Mouse (Mus musculus): ENCODE measurements around the gene Chd1.

DNA sequence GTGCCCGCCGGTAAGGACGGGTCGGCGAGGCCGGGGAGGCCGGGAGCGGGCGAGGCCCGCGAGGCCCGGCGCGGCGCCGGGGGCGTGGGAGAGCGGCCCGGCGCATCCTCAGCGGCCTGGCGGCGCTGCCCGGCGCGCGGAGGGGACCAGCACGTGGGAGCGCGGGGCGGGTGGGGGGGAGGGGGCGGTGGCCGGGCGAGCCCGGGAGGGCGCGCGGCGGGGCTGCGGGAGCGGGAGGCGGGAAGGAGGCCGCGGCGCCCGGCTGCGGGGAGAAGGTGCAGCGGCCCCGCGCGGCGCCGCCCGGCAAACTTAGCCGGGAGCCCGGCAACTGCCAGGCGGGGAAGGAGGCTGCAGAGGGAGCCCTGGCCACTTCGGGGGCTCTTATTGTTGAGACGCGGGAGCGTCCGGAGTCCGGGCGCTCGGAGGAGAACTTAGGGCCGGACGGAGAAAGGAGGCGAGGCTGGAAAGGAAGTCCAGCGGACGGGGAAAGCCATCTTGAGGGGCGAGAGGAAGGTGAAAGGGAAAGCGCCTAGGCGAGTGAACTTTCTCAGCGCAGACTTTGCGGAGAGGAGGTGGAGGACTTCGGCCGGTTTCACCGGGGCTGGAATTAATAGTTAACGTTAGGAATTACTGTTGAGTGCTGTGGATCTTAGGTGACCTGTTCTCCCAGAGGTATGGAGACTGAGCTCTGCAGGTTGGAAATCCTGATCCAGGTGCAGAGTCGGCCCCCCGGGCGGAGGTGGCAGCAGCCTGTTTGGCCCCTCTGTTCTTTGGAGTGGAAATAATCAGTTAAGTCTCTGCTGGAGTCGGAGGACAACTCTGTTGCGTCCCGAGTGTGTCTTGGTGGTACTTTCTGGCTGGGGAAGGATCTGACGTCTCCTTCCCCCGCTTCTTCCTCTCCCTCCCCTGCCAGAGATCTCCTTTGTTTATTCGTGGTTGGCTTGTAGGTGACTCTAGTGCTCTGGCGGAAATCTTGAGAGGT lies 827 bp downstream of the Chd1 start:
- TF ChIP-seq CTCF (IDR thresholded peaks at IDR 0.05) (peak; percentile 30; the same call in 1 of the 2 replicates), EP300 (IDR thresholded peaks at IDR 0.05) (0 out of 2 replicates have a peak, but pooled peaks have one; percentile 8)

All from lung, postnatal 0 days (tissue).